Mouse (Mus musculus): ENCODE measurements at regions not wholly inside any gene's neighbourhood (a gene's known extent, or its start where the extent isn't known, plus 50 kb on each side); places are given as distances from the start of the nearest gene placed in this dataset.

DNA sequence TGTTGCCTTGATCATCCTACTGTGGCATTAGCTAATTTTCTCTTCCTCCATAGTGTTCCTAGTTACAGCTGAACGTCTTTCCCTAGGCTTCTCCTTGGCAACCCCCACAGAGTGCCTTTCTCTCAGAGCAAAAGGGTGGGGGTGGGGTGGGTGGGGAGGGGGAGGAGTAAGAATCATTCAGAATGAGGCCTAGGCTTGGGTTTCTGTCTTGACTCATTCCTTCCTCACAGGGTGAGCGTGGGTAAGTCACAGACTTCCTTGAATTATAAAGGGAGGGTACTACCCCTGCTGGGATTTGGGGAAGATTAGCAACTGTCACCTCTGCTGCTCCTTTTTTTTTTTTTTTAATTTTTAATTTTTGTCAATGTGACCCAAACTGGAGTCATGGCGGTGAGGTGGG is 114.5 kb downstream of the Dhx35 start:
- peak; percentile 68 for DNase-seq (ENCODE audit: low read depth, low spot score)

DNA sequence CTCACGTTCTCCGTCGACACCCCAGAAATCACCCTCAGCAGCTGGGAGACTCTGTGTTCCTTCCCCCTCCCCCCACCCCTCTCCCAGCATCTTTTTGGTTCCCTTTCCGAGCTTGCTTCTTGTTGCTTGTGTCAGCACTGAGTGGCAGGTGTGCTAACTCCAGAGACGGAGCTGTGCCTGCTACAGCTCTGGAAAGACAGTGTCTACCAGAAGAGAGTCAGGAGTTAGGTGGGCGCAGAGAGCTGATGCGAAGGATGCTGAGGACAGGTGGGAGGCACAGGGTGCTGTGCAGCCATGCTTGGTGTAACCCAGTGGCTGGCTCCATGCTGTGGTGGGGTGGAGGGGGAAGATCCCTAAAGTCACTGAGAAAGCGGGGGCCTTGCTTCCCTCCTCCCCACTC is 115.7 kb downstream of the Dhx35 start:
- no peak for DNase-seq (ENCODE audit: low read depth, low spot score)

DNA sequence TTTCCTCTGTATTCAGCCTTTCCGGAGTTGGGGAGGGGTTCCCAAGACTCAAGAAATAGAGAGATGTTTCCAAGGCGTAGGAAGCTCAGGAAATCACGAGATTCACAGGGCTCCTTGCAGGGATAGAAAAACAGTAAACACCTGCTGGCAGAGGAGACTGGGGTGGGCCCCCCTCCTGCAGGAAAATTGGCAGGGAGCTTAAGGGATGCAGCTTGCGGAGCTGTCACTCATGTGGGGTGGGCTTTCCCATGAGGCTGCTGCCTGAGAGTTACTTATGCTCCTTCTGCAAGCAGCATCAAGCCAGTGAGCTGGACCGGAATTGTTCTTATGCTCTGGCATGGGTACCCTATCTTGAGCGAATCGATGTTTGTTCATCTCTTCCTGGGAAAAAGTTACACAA is 116.6 kb downstream of the Dhx35 start:
- no peak for DNase-seq (ENCODE audit: low read depth, low spot score)

DNA sequence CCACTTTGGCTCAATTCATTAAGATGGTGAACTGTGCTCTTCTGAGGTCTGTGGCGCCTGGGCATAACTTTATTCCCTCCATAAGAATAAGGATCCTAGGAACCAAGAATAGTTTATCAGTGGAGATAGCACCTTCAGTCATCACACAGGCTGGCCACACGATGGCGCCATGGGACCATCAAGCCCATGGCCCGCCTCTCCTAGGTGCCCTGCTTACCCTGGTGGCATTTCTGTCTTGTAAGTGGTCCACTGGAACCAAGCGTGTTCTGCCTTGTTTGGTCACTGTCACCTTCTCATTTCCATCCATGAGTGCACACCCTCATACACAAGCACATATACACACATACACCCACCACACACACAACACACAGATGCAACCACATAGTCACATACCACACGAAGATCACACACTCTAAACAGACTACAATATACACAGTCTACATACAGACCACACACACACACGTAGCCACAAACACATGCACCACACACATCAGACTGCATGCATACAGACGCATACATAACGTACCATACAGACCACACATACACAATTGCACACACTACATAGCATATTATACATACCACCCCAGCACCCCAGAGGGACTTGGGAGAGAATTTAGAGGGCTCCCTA is 118.1 kb downstream of the Dhx35 start:
- peak; percentile 46 for DNase-seq (ENCODE audit: low read depth, low spot score)

DNA sequence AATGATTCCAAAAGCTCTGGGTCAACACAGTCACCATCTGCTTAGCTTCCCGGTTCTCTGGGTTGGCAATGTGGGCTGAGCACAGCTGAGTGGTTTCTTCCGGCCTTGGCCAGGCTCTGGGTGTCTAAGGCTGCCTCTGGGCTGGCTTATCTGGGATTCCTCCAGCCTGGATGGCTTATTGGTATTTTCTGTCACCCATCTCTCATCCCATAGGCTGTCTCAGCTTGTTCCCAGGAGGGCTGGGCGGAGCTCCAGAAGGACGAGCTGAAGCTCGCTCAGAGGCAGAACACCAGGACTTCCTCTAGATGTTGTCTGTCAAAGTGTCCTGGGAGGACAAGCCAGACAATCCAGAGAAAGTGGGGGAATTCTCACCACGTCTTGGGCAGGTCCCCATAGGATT is 122.8 kb downstream of the Dhx35 start:
- DNase-seq (ENCODE audit: low read depth, low spot score): no peak

DNA sequence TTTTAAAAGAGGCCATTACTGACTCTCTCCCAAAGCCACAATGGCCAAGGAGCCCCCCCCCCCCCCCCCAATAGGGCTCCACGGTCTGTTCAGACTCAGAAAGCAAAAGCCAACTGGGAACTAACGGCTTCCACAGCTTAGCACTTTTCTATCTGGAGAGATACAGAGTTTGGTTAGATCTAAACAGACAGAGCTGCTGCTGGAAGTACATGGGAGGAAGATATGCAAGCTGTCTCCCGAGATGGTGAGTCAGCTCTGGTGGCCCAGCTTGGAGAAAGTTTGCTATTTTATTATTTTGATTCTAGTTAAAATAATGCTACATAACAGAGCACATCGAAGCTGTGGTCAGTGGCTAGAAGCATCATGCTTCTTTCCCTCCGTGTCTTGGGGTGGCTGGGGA is 123.7 kb downstream of the Dhx35 start:
- no peak for DNase-seq (ENCODE audit: low read depth, low spot score)

DNA sequence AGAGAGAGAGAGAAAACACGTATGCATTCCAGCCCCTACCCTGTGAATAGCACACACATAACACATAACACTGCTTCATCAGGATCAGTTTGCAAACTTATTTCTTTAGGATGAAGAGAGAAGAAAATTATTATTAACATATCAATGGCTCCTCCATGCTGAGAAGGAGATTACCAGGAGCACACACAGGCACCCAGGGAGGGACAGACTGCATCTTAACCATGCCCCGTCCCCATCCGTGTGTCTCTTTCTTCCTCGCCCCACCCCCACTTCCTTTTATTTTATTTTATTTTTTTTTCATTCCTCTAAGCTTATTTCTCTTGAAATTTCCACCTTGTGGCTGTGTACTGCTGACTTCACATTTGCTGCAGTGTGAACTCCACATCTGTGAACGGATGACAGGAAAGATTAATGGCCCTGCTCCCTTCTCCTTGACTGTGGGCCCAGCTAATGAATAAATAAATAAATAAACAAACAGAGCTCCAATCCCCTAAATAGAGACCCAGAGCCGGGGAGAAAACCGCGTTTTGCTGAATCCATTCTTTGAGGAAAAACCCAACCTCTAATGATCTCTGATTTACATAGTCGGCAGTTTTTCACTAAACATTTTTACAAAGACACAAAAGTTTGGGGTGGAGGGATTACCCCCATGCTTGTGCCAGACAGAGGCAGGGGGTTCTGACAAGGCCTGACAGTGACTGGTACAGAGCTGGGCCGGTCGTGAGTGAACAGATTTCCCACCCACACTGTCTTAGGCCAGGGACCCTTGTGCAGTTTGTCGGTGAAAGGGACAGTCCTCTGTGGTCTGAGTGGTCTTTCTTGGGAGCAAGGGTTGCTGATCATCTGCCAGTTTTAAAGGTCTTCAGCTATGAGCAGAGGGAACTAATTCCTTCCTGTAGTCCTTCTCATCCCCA is 127.0 kb downstream of the Dhx35 start:
- no peak for DNase-seq (ENCODE audit: low read depth, low spot score)

DNA sequence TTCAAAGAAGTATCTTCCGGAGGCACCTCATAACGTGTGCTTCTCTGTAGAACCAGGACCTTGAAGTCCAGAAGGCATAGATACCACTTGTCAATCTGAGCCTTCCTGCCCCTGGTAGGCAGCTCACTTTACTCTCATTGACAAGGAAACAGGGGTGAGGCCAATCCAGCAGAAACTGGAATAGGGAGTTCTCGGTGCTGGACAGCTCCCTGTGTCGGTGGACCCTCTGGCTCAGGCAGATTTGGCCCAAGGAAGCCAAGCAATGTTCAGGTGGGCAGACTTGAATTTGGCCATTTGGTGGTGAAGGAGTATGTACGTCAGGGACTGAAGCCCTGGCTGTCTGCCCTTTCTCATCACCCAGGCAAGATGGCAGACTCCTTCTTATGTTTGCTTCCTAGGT is 128.2 kb downstream of the Dhx35 start:
- DNase-seq (ENCODE audit: low read depth, low spot score): peak; percentile 37

DNA sequence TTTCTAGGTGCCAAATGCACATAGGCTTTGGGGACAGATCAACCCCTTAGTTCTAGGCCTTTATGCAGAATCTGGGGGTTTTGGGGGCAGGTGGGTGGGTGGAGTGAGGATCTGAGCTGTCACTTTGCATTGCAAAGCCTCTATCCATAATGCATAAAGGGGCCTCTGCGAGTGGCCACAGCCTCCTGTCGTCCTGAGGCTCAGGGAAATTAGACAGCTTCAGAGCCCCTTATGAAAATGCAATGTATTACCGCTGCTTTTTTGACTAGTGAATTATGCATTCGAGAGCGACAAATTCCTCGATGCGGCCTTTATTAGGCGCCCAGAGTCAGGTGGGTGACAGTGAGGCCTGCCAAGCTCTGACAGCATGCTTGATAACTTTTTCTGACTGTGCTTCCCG is 134.9 kb downstream of the Dhx35 start:
- no peak for DNase-seq (ENCODE audit: low read depth, low spot score)

DNA sequence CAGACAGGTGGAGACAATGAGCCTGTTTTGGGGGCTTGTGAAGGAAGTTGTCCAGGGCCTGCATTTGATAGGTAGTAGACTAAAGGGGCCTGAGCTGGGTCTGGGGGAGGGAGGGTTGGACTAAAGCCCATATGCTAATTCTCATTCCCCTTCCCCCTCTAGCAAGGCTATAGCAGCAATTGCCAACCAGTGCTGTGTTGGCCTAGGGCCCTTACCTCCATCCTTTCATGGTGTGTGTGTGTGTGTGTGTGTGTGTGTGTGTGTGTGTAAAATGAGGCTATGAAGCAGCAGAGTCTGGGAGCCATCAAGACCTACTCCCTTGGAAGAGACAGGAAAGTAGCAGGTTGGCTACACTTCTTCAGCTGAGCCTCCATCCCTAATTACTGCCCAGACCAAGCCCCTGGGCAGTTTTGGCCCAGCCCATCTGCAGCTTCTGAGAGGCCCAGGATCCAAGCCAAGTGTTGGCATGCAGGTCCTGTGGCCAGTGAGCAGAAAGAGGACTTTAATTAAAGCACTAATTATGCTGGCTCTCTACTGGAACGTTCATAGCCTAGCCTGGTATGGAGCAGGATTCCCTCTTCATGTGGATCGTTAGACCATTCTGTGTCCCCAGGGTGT is 143.4 kb downstream of the Dhx35 start:
- DNase-seq (ENCODE audit: low read depth, low spot score): no peak

DNA sequence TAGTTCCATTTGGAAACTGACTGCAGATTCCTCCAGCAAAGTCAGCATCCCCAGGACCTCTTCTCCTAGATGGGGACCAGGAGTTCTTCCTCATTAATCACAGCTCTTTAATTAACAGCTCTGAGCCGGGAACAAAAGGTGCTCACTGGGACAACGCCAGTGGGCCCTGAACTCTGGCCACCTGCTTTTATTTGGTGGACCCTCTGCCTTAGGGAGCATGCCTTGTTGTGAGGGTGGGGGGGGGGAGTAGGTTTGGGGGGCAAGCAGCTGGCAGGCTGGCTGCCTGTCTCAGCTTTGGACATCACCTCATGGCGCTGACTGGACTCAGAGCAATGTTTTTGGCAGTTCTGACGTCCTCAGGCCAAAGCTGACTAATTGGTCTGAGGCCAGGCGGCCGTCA is 154.8 kb downstream of the Dhx35 start:
- DNase-seq (ENCODE audit: low read depth, low spot score): no peak

DNA sequence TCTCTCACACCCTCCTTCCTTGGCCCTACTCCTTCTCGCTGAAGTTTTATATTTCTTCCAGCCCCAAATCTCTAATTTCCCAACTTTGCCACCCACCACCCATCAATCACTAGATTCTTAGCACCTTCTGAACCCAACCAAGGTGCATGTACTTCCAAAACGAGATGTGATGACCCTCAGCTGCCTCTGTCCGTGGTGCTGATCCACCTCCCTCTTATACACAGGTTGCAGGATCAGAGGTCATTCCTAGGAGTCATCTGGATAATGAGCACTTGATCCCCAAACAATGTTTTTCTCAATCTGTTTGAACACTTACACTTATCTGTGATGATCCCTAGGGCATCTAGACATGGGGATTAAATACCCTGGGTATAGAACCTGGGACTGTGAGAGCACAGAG is 156.5 kb downstream of the Dhx35 start:
- DNase-seq (ENCODE audit: low read depth, low spot score): peak; percentile 14

DNA sequence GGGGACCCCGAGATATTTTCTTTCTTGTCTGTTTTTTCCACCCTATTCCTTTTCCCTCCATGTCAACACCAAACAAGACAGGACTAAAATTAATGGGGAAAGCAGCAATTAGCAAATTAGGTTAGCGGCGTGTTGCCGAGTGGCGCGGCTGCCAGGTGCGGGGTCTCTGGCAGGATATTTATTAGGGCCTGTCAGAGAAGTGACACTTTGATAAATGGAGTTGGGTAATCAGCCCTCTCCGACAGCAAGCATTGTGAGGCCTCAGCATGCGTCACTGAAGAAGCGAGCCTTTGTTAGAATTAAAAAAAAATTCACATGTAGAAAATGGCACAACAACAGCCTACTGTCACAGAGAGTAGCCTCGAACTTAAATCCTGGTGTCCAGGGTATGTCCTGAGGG is 162.3 kb downstream of the Dhx35 start:
- no peak for DNase-seq (ENCODE audit: low read depth, low spot score)

DNA sequence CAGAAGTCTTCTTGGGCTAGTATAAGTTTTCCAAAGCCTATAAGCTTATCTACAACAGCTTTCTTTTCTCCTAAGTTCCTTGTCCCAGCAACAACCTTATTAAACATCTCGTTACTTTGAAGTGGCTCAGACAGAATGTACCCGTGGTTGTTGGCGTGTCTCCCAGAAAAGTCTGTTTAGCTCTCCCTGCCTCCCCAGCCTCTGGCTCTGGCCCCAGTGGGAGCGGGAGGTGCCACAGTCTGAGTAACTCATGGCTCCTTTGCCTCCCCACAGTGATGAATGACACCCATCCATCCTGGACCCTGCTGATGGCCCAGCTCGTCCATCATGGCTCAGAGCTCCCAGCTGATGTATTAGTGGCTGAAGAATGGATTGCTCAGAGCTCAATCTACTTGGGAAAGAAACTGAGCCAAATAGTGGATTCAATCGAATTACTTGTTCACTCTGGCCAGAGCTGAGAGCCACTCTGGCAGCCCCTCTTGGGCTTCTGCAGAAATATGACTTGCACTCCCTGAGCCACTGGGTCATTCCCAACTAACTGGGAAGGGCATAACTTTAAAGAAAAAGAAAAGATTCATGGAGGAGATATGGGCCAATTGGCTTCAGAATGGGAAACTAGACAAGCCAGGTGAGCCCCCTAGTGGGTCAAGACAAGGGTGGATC is 170.5 kb downstream of the Dhx35 start:
- no peak for DNase-seq (ENCODE audit: low read depth, low spot score)

DNA sequence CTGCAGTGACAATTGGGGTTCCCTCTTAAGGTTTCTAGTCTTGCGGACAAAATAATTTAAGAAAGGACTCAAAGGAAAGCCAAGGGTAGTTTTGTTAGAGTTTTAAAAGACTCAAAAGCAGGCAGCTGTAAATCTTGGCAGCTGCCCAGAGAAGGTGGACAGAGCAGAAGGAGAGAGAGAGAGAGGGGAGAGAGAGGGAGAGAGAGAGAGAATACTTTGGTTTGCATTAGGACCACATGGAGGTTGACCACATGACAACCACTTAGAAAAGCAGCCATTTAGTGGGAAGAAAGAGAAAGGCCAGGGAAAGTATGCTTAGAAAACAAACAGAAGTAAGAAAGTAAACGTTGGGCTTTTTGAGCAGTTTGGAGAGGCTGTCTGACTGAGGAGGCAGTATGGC is 177.6 kb downstream of the Dhx35 start:
- no peak for DNase-seq (ENCODE audit: low read depth, low spot score)

DNA sequence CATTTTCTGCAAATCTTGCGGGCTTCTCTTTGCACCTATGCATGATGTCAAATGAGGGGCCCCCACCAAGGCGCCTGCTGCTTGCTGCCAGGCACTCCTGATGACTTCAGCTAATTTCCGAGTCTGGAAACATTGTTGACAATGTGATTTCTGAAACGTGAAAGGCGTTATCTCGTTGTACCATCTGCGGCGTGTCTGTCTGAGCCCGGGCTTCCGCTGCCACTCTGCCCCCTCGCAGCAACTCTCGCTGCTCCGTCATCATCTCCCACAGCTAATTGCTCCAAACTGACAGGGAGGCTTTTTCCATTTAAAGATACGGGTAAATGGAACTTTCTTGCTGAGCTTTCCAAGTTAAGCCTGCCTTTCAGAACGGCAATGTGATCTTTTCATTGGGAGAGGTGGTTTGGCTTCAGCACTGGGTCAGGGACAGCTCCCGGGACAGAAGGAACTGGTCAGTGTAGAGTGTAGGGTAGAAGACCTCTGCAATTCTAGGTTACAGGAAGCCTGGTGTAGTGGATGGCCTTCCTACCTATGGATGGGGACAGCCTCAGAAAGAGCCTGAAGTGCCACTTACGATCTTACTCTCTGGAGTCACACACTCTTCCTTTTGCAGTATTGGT is 191.0 kb downstream of the Dhx35 start:
- peak; percentile 9 for DNase-seq (ENCODE audit: low read depth, low spot score)

DNA sequence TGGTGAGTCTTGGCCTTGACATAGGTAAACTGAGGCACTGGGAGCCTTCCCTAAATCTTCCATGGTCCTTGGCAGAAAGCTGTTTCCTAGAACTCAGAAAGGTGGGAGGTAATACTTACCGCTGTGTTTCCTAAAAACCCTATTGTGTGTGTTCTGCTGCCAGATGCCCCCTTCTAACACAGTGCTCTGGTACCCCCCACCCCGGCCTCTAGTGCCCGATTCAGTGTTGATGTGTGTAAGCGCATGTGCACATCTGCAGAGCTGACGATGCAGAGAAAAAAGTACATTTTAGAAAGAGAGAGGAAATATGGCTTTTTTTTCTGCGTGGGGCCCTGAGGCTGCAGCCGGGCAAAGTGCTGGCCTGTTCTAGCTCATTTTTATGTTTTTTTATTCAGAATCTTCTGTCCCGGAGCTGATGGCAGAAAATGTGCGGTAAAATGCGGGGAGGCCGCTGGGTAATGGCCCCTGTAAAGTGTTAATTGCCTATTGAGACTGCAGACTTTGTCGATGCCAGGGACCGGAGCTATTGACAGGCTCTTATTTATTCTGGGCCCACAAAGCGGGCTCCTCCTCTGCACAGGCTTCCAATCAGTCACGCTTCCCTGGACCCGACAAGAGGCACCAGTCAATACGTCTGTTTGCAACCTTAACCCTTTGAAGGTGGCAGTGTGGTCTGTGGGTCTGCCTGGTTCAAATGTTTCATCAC is 208.0 kb downstream of the Dhx35 start:
- no peak for DNase-seq (ENCODE audit: low read depth, low spot score)

DNA sequence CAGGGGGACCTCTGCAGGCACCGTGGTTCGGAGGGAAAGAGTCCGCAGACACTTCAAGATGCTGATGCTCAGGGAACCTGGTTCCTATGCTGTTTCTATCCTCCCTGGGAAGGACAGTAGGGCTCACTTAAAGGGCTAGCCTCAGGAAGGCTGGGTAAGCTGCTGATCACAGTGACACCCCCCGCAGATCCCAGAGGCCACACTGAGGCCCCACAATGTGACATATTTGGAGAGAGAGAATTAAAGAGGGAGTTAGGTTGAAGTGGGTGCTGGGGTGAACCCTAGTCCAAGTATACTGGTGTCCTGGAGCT is 208.5 kb downstream of the Dhx35 start:
- DNase-seq (ENCODE audit: low read depth, low spot score): no peak

DNA sequence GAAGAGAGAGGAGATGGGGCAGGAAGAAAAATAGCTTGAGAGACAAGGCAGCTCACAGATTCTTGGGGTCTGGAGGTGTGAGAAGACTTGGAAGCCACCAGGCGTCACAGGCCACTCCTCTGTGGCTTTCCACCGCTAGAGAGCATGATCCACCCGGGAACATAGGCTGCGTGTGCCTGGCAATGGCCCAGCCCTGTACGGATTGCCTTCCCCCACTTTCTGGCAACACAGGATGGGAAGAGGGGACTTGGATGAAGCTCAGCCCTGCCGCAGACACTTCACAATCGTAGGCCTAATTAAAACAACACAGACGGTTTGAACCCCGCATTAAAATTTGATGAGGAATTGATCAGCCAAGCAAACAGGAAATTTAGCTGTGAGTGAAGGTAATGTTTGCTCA is 209.8 kb downstream of the Dhx35 start:
- no peak for DNase-seq (ENCODE audit: low read depth, low spot score)

DNA sequence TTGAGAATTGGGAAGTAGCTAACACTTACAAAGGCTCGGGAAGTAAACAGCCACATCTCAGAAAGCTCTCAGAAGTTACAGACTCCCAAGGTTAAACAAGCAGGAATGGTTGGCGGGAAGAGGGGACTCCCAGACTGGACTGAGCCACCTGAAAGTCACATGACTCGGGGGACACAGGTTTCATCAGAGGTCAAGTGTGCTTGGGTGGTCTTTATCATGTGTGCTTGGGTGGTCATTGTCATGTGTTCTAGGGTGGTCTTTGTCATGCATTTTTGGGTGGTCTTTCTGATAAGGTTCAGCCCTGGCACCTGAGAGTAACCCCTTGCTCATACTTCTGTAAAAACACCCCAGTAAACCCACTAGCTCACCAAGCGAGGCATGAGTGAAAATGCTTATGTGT is 218.1 kb downstream of the Dhx35 start:
- peak; percentile 14 for DNase-seq (ENCODE audit: low read depth, low spot score)

DNA sequence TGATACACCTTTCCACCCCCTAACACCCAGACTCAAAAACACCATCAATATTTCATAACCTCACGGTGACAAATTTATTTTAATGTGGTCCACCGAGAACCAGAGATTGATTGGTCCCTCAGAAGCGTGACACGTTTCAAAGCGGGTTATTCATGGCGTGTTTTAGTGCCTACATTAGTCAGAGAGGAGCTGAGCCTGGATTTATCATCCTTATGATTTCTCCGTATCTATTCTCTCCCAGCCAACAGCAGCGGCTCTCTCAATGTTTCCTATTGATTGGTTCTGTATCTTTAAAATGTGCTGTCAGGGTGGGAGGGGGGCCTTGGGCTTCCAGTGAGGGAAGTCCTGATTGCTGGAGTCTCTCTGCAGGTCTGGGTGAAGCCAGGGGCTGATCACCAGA is 219.9 kb downstream of the Dhx35 start:
- no peak for DNase-seq (ENCODE audit: low read depth, low spot score)

All from R1 (cell line).